Mouse (Mus musculus) erythroblast, embryonic 14.5 days (primary cell): ENCODE data around the gene Zgpat.

ENCODE experiments used
- GATA1 ChIP-seq: IDR thresholded peaks from 2 replicates; pipeline ENCODE4 v1.6.1; 2012; ENCODE audit warnings: low read length, inconsistent platforms, mixed read lengths
- TAL1 ChIP-seq: IDR thresholded peaks from 3 replicates; pipeline ENCODE4 v1.6.1; 2012; ENCODE audit warnings: low read length, inconsistent platforms, mixed read lengths

- TF ChIP-seq GATA1 = no peak
- TF ChIP-seq TAL1 = no peak
These were observed 20.2 kb downstream of the Zgpat start for GRCm38 (mm10) chr2:181384919-181385391.
